Mouse (Mus musculus) forebrain, postnatal 0 days (tissue): ENCODE measurements at regions not wholly inside any gene's neighbourhood (a gene's known extent, or its start where the extent isn't known, plus 50 kb on each side); places are given as distances from the start of the nearest gene placed in this dataset.
A peak's percentile ranks its signal among the peaks of the same experiment; 100 is the strongest.

Experiments used
- ATAC-seq: fragments of 200-750 bp; cut with Nextera tagmentation; 2 replicates; pipeline ENCODE4 v1.8.0; 2017; ENCODE audit warnings: mild to moderate bottlenecking, moderate library complexity
- DNase-seq: peaks from one replicate; pipeline ENCODE4 v3.0.0-alpha.2; 2015
- H3K27ac ChIP-seq: fragments of 300-500 bp; sonication (generic); 2 replicates; pipeline ENCODE4 v1.5.1; 2014; ENCODE audit warnings: low read depth, mild to moderate bottlenecking, antibody characterized with exemption, low read length, moderate library complexity, mixed read lengths
- H3K27me3 ChIP-seq: fragments of 300-500 bp; sonication (generic); 2 replicates; pipeline ENCODE4 v1.6.1; 2014; ENCODE audit warnings: mild to moderate bottlenecking, low read length, mixed read lengths; ENCODE audit not compliant: insufficient read depth
- H3K36me3 ChIP-seq: fragments of 300-500 bp; sonication (generic); 2 replicates; pipeline ENCODE4 v1.6.1; 2014; ENCODE audit warnings: mild to moderate bottlenecking, moderate library complexity; ENCODE audit not compliant: insufficient read depth
- H3K4me1 ChIP-seq: fragments of 300-500 bp; sonication (generic); 2 replicates; pipeline ENCODE4 v1.6.1; 2014; ENCODE audit warnings: antibody characterized with exemption; ENCODE audit not compliant: insufficient read depth
- H3K4me2 ChIP-seq: fragments of 300-500 bp; sonication (generic); 2 replicates; pipeline ENCODE4 v1.6.1; 2014; ENCODE audit warnings: low read depth, mild to moderate bottlenecking, moderate library complexity
- H3K4me3 ChIP-seq: fragments of 300-500 bp; sonication (generic); 2 replicates; pipeline ENCODE4 v1.5.1; 2014; ENCODE audit warnings: low read depth, low read length, mixed read lengths
- H3K9ac ChIP-seq: fragments of 300-500 bp; sonication (generic); 2 replicates; pipeline ENCODE4 v1.6.1; 2014; ENCODE audit warnings: mild to moderate bottlenecking
- H3K9me3 ChIP-seq: fragments of 300-500 bp; sonication (generic); 2 replicates; pipeline ENCODE4 v1.6.1; 2016; ENCODE audit warnings: low read length
- CTCF ChIP-seq: sonication (generic); IDR thresholded peaks from 2 replicates; pipeline ENCODE4 v1.5.1; 2016; ENCODE audit warnings: antibody characterized with exemption, control low read depth, low read depth
- WGBS: fragments of 180-500 bp; shearing (Covaris S2); extraction: QIAGEN DNeasy Blood & Tissue Kit; methylation state at CpG from one replicate; pipeline ENCODE4 v1.1.7; 2014; 5-methylcytosine and 5-hydroxymethylcytosine counted together

GRCm38 (mm10) chr3:136449364-136449763 is 123.5 kb upstream of the Bank1 start:
- H3K27me3 ChIP-seq: no peaks in the 10 kb centered on the region
- WGBS: 61% methylated on average over 4 of the region's 4 CpGs

GRCm38 (mm10) chr3:136444598-136444997 is 118.7 kb upstream of the Bank1 start:
- ATAC-seq (no peak), DNase-seq (no peak)
- Histone ChIP-seq H3K9ac (no peak overlapping the region), H3K4me3 (no peak overlapping the region), H3K27ac (no peak overlapping the region), H3K4me2 (no peak overlapping the region), H3K4me1 (no peaks in the 10 kb centered on the region), H3K27me3 (no peaks in the 10 kb centered on the region), H3K36me3 (no peaks in the 10 kb centered on the region), H3K9me3 (no peaks in the 10 kb centered on the region)
- 84% methylated on average over 2 of the region's 2 CpGs for WGBS
- no peak for TF ChIP-seq CTCF

More at GRCm38 (mm10) chr3:136449364-136449763, 123.5 kb upstream of the Bank1 start:
- H3K9me3 ChIP-seq: no peaks in the 10 kb centered on the region
- H3K9ac ChIP-seq: no peak overlapping the region
- DNase-seq (no peak), ATAC-seq (no peak)
- TF ChIP-seq CTCF: no peak
- H3K27ac ChIP-seq: no peak overlapping the region
- no peaks in the 10 kb centered on the region for H3K4me1 ChIP-seq
- H3K4me2 ChIP-seq: no peak overlapping the region
- no peaks in the 10 kb centered on the region for H3K36me3 ChIP-seq
- H3K4me3 ChIP-seq: no peak overlapping the region

- H3K9me3 ChIP-seq: no peaks in the 10 kb centered on the region
- H3K4me1 ChIP-seq: no peaks in the 10 kb centered on the region
- H3K27ac ChIP-seq: no peak overlapping the region
- H3K36me3 ChIP-seq: no peaks in the 10 kb centered on the region
- no peak overlapping the region for H3K9ac ChIP-seq
- H3K4me3 ChIP-seq: no peak overlapping the region
- 0 out of 2 replicates have a peak, but pooled peaks have one; percentile 9 for TF ChIP-seq CTCF
- no peak overlapping the region for H3K4me2 ChIP-seq
- ATAC-seq: no peak
- DNase-seq: no peak
- 90% methylated on average over 2 of the region's 2 CpGs for WGBS
- H3K27me3 ChIP-seq: no peaks in the 10 kb centered on the region
These were observed 116.2 kb upstream of the Bank1 start for GRCm38 (mm10) chr3:136442099-136442498.

GRCm38 (mm10) chr3:136439907-136440645 is 114.2 kb upstream of the Bank1 start:
- ATAC-seq: no peak
- H3K4me2 ChIP-seq: no peak overlapping the region
- no peak for DNase-seq
- no peaks in the 10 kb centered on the region for H3K36me3 ChIP-seq
- no peaks in the 10 kb centered on the region for H3K4me1 ChIP-seq
- H3K27ac ChIP-seq: no peak overlapping the region
- H3K9me3 ChIP-seq: no peaks in the 10 kb centered on the region
- 81% methylated on average over 7 of the region's 7 CpGs for WGBS
- no peak for TF ChIP-seq CTCF
- H3K27me3 ChIP-seq: no peaks in the 10 kb centered on the region
- H3K4me3 ChIP-seq: no peak overlapping the region
- no peak overlapping the region for H3K9ac ChIP-seq

- Histone ChIP-seq H3K4me3 (no peak overlapping the region), H3K9ac (no peak overlapping the region), H3K9me3 (no peaks in the 10 kb centered on the region), H3K4me2 (no peak overlapping the region), H3K36me3 (no peaks in the 10 kb centered on the region), H3K27me3 (no peaks in the 10 kb centered on the region), H3K27ac (no peak overlapping the region), H3K4me1 (no peaks in the 10 kb centered on the region)
- no peak for ATAC-seq
- DNase-seq: no peak
- no peak for TF ChIP-seq CTCF
- 72% methylated on average over 5 of the region's 5 CpGs for WGBS
These were observed 113.5 kb upstream of the Bank1 start for GRCm38 (mm10) chr3:136439350-136439749.

- Histone ChIP-seq H3K9me3 (no peaks in the 10 kb centered on the region), H3K27ac (no peak overlapping the region), H3K4me3 (no peak overlapping the region), H3K36me3 (no peaks in the 10 kb centered on the region), H3K9ac (no peak overlapping the region), H3K4me2 (no peak overlapping the region), H3K27me3 (no peaks in the 10 kb centered on the region), H3K4me1 (no peaks in the 10 kb centered on the region)
- no peak for TF ChIP-seq CTCF
- WGBS: 81% methylated on average over 5 of the region's 5 CpGs
- ATAC-seq (no peak), DNase-seq (no peak)
These were observed 108.5 kb upstream of the Bank1 start for GRCm38 (mm10) chr3:136434407-136434806.

- Histone ChIP-seq H3K4me1 (no peaks in the 10 kb centered on the region), H3K36me3 (no peaks in the 10 kb centered on the region), H3K9ac (no peak overlapping the region), H3K27ac (no peak overlapping the region), H3K4me2 (no peak overlapping the region), H3K4me3 (no peak overlapping the region), H3K9me3 (no peaks in the 10 kb centered on the region), H3K27me3 (no peaks in the 10 kb centered on the region)
- DNase-seq: no peak
- no peak for ATAC-seq
- TF ChIP-seq CTCF: no peak
- 94% methylated on average over 3 of the region's 3 CpGs for WGBS
These were observed 106.2 kb upstream of the Bank1 start for GRCm38 (mm10) chr3:136432072-136432471.
